Mouse (Mus musculus): ENCODE measurements around the gene Col5a3. TPM values are rescaled to one million over a fixed set of nuclear protein-coding genes. Genes with fewer than 3 reads are reported as not detected.

The Col5a3 gene
- polyA plus RNA-seq, 1 experiment from 2014 or later, result 0.26 TPM

- WGBS, result 54% methylated on average over 8 of the region's 8 CpGs
- DNase-seq (ENCODE audit: extremely low spot score, low spot score), result no peak
- Histone ChIP-seq H3K27ac (no peak overlapping the region), H3K4me1 (peaks cover 6% of the 10 kb centered on the region), H3K27me3 (ENCODE audit: poor library complexity, severe bottlenecking) (peaks cover 37% of the 10 kb centered on the region), H3K9me3 (no peaks in the 10 kb centered on the region), H3K36me3 (replicated peaks) (no peaks in the 10 kb centered on the region), H3K4me3 (no peak overlapping the region)
Observed at GRCm38 (mm10) chr9:20738251-20738999, 76.4 kb downstream of the Col5a3 start.

- Histone ChIP-seq H3K27me3 (ENCODE audit: poor library complexity, severe bottlenecking) (peaks cover 27% of the 10 kb centered on the region), H3K4me3 (no peak overlapping the region), H3K36me3 (replicated peaks) (no peaks in the 10 kb centered on the region), H3K9me3 (no peaks in the 10 kb centered on the region), H3K27ac (no peak overlapping the region), H3K4me1 (peaks cover 6% of the 10 kb centered on the region)
- DNase-seq (ENCODE audit: extremely low spot score, low spot score), result no peak
- 90% methylated on average over 2 of the region's 2 CpGs for WGBS
Observed at GRCm38 (mm10) chr9:20737227-20737626, 77.6 kb downstream of the Col5a3 start.

- H3K27me3 ChIP-seq (ENCODE audit: poor library complexity, severe bottlenecking), result peaks cover 26% of the 10 kb centered on the region
- H3K4me3 ChIP-seq, result no peak overlapping the region
- H3K9me3 ChIP-seq, result no peaks in the 10 kb centered on the region
- no peak overlapping the region for H3K27ac ChIP-seq
- no peak for DNase-seq (ENCODE audit: extremely low spot score, low spot score)
- no peaks in the 10 kb centered on the region for H3K4me1 ChIP-seq
- no peaks in the 10 kb centered on the region for H3K36me3 ChIP-seq (replicated peaks)
- WGBS, result 84% methylated on average over 3 of the region's 3 CpGs
Observed at GRCm38 (mm10) chr9:20734692-20735091, 80.2 kb downstream of the Col5a3 start.

DNA sequence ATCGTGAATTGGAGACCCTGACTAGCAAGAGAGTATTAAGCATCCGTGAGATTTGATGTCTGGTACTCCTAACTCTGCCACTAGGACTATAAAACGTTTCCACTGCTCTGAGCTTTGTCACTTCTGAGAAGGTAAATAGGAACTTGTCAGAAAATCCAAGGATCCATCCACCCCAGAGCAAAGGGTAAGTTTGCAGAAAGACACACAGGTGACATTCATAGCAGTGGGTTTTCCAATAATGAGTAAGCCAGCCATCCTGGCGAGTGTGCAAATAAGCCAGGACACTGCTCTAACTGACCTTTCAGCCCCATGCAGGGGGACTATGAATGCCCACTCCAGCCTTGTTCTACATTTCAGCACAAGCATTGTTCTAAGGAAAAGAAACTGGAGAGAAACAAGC lies 83.1 kb downstream of the Col5a3 start:
- WGBS, result 71% methylated on average over 4 of the region's 4 CpGs
- Histone ChIP-seq H3K4me3 (no peak overlapping the region), H3K9me3 (no peaks in the 10 kb centered on the region), H3K36me3 (replicated peaks) (no peaks in the 10 kb centered on the region), H3K4me1 (peaks cover 14% of the 10 kb centered on the region), H3K27me3 (ENCODE audit: poor library complexity, severe bottlenecking) (peaks cover 46% of the 10 kb centered on the region), H3K27ac (no peak overlapping the region)
- DNase-seq (ENCODE audit: extremely low spot score, low spot score), result no peak

DNA sequence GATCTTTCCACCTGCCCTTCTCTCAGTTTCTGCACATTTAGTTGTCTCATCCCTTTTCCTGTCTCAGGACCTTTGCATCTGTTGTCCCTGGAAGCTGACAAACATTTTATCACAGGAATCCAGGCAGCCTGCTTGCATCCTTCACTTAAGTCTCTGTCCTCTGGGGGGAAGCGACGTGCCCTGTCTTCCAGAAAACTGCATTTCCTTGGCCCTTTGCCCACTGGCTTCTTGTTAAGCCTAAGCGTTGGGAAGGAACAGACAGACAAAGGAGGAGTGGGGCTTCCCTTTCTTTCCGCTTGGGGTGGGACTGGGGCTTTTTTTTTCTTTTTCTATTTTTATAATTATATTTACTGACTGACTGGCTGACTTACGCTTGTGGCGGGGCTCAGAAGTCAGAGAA lies 85.4 kb downstream of the Col5a3 start:
- peaks cover 30% of the 10 kb centered on the region for H3K4me1 ChIP-seq
- 64% methylated on average over 6 of the region's 6 CpGs for WGBS
- no peaks in the 10 kb centered on the region for H3K36me3 ChIP-seq (replicated peaks)
- H3K27ac ChIP-seq, result no peak overlapping the region
- no peak overlapping the region for H3K4me3 ChIP-seq
- H3K27me3 ChIP-seq (ENCODE audit: poor library complexity, severe bottlenecking), result peaks cover 70% of the 10 kb centered on the region
- no peak for DNase-seq (ENCODE audit: extremely low spot score, low spot score)
- H3K9me3 ChIP-seq, result no peaks in the 10 kb centered on the region

DNA sequence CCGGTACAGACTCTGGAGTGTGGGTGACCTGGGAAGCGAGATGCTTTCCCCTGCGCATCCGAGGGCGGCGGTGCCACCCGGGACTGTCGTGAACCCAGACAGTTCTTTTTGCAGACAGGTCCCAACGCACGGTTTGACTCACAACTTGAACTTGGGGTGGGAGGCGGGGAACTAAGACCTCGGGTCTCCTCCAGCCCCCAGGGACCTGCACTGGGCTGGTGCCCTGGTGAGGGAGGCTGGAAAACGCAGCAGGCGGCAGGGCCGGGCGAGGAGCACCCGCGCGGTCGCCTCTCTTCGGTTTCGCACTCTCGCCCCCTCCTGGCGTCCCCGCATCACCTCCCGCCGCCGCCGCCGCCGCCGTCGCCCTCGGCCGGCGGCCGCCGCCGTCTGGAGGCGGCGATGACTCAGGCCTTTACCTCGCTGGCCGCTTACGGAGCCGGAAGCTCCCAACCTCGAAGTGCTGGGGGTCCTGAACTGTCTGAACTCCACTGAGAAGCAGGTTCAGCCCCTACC lies 87.2 kb downstream of the Col5a3 start:
- Histone ChIP-seq H3K4me3 (peak overlapping the region; percentile 71), H3K27ac (peak overlapping the region; percentile 72; the same call in 1 of the 2 replicates), H3K27me3 (ENCODE audit: poor library complexity, severe bottlenecking) (peaks cover 76% of the 10 kb centered on the region), H3K36me3 (replicated peaks) (no peaks in the 10 kb centered on the region), H3K4me1 (peaks cover 30% of the 10 kb centered on the region), H3K9me3 (no peaks in the 10 kb centered on the region)
- peak; percentile 64 for DNase-seq (ENCODE audit: extremely low spot score, low spot score)
- WGBS, result under 1% methylated on average over 46 of the region's 46 CpGs

- no peaks in the 10 kb centered on the region for H3K36me3 ChIP-seq (replicated peaks)
- under 1% methylated on average over 54 of the region's 54 CpGs for WGBS
- peaks cover 76% of the 10 kb centered on the region for H3K27me3 ChIP-seq (ENCODE audit: poor library complexity, severe bottlenecking)
Observed at GRCm38 (mm10) chr9:20726859-20727600, 87.8 kb downstream of the Col5a3 start.

GRCm38 (mm10) chr9:20726134-20726858 lies 88.6 kb downstream of the Col5a3 start:
- H3K27ac ChIP-seq, result peak overlapping the region; percentile 72
- no peak for DNase-seq (ENCODE audit: extremely low spot score, low spot score)
- peaks cover 30% of the 10 kb centered on the region for H3K4me1 ChIP-seq
- WGBS, result 2% methylated on average over 42 of the region's 42 CpGs
- H3K9me3 ChIP-seq, result no peaks in the 10 kb centered on the region
- no peaks in the 10 kb centered on the region for H3K36me3 ChIP-seq (replicated peaks)
- peaks cover 76% of the 10 kb centered on the region for H3K27me3 ChIP-seq (ENCODE audit: poor library complexity, severe bottlenecking)
- H3K4me3 ChIP-seq, result peak overlapping the region; percentile 71

More at GRCm38 (mm10) chr9:20726859-20727600, 87.8 kb downstream of the Col5a3 start:
- peak overlapping the region; percentile 72 for H3K27ac ChIP-seq
- no peaks in the 10 kb centered on the region for H3K9me3 ChIP-seq
- DNase-seq (ENCODE audit: extremely low spot score, low spot score), result peak; percentile 30
- H3K4me1 ChIP-seq, result peaks cover 30% of the 10 kb centered on the region
- peak overlapping the region; percentile 71 for H3K4me3 ChIP-seq

GRCm38 (mm10) chr9:20721582-20721981 lies 93.3 kb downstream of the Col5a3 start:
- Histone ChIP-seq H3K4me1 (peaks cover 14% of the 10 kb centered on the region), H3K27me3 (ENCODE audit: poor library complexity, severe bottlenecking) (peaks cover 32% of the 10 kb centered on the region), H3K27ac (no peak overlapping the region), H3K4me3 (no peak overlapping the region), H3K9me3 (peaks cover 14% of the 10 kb centered on the region; the same call in 1 of the 2 replicates), H3K36me3 (replicated peaks) (0 out of 2 replicates have a peak, but pooled peaks cover 4% of the 10 kb centered on the region)
- DNase-seq (ENCODE audit: extremely low spot score, low spot score), result no peak
- WGBS, result 94% methylated on average over 2 of the region's 2 CpGs

Other genes with a start within 250 kb of the Col5a3 start
- 17.1 and 17.6 TPM in 2 replicates for gene Zfp846, start 233.8 kb downstream of the Col5a3 start, polyA plus RNA-seq (2016; fragmentation: Nextera tagmentation; extraction: Ambion mirVana)
- gene Ubl5, start 172.2 kb downstream of the Col5a3 start, polyA plus RNA-seq (2016; fragmentation: Nextera tagmentation; extraction: Ambion mirVana), result 356 and 383 TPM in 2 replicates
- 18.4 and 19.0 TPM in 2 replicates for gene Fbxl12, start 170.3 kb downstream of the Col5a3 start, polyA plus RNA-seq (2016; fragmentation: Nextera tagmentation; extraction: Ambion mirVana)
- 86.3 and 86.4 TPM in 2 replicates for gene Pin1, start 163.0 kb downstream of the Col5a3 start, polyA plus RNA-seq (2016; fragmentation: Nextera tagmentation; extraction: Ambion mirVana)
- gene Olfm2, start 68.7 kb downstream of the Col5a3 start, polyA plus RNA-seq (2016; fragmentation: Nextera tagmentation; extraction: Ambion mirVana), result 10.4 and 14.0 TPM in 2 replicates
- not detected in 2 replicates for gene Rdh8, start 3.4 kb upstream of the Col5a3 start, polyA plus RNA-seq (2016; fragmentation: Nextera tagmentation; extraction: Ambion mirVana)
- 1.2 and 1.9 TPM in 2 replicates for gene A230050P20Rik, start 53.6 kb upstream of the Col5a3 start, polyA plus RNA-seq (2016; fragmentation: Nextera tagmentation; extraction: Ambion mirVana)
- 4.4 and 5.1 TPM in 2 replicates for gene Angptl6, start 64.7 kb upstream of the Col5a3 start, polyA plus RNA-seq (2016; fragmentation: Nextera tagmentation; extraction: Ambion mirVana)
- gene Ppan, start 73.1 kb upstream of the Col5a3 start, polyA plus RNA-seq (2016; fragmentation: Nextera tagmentation; extraction: Ambion mirVana), result 107 and 108 TPM in 2 replicates
- 425 and 433 TPM in 2 replicates for gene Eif3g, start 83.6 kb upstream of the Col5a3 start, polyA plus RNA-seq (2016; fragmentation: Nextera tagmentation; extraction: Ambion mirVana)
- 171 and 174 TPM in 2 replicates for gene Dnmt1, start 144.8 kb upstream of the Col5a3 start, polyA plus RNA-seq (2016; fragmentation: Nextera tagmentation; extraction: Ambion mirVana)
- 24.4 and 26.4 TPM in 2 replicates for gene S1pr2, start 161.7 kb upstream of the Col5a3 start, polyA plus RNA-seq (2016; fragmentation: Nextera tagmentation; extraction: Ambion mirVana)
- 152 and 154 TPM in 2 replicates for gene Mrpl4, start 187.7 kb upstream of the Col5a3 start, polyA plus RNA-seq (2016; fragmentation: Nextera tagmentation; extraction: Ambion mirVana)
- 4.1 and 5.8 TPM in 2 replicates for gene Icam1, start 200.9 kb upstream of the Col5a3 start, polyA plus RNA-seq (2016; fragmentation: Nextera tagmentation; extraction: Ambion mirVana)
- gene Icam4, start 214.3 kb upstream of the Col5a3 start, polyA plus RNA-seq (2016; fragmentation: Nextera tagmentation; extraction: Ambion mirVana), result 4.8 and 7.9 TPM in 2 replicates
- 0.05 TPM in 1 of 2 replicates, not detected in the other for gene Icam5, start 217.0 kb upstream of the Col5a3 start, polyA plus RNA-seq (2016; fragmentation: Nextera tagmentation; extraction: Ambion mirVana)